Mouse (Mus musculus) lung, postnatal 0 days (tissue): ENCODE measurements at regions not wholly inside any gene's neighbourhood (a gene's known extent, or its start where the extent isn't known, plus 50 kb on each side); places are given as distances from the start of the nearest gene placed in this dataset.

Experiments
- ATAC-seq: fragments of 200-750 bp; cut with Nextera tagmentation; 2 replicates; pipeline ENCODE4 v1.8.0; 2017; ENCODE audit warnings: moderate library complexity
- DNase-seq: peaks from one replicate; pipeline ENCODE4 v3.0.0-alpha.2; 2016; ENCODE audit warnings: low spot score
- H3K27ac ChIP-seq: fragments of 300-500 bp; sonication (generic); 2 replicates; pipeline ENCODE4 v1.5.1; 2014; ENCODE audit warnings: antibody characterized with exemption, mild to moderate bottlenecking, low read length, mixed read lengths
- H3K27me3 ChIP-seq: fragments of 300-500 bp; sonication (generic); replicated peaks from 2 replicates; pipeline ENCODE4 v1.6.1; 2014; ENCODE audit warnings: low read length, mixed read lengths; ENCODE audit not compliant: insufficient read depth
- H3K36me3 ChIP-seq: fragments of 300-500 bp; sonication (generic); 2 replicates; pipeline ENCODE4 v1.6.1; 2014; ENCODE audit warnings: low read length, mixed read lengths; ENCODE audit not compliant: insufficient read depth
- H3K4me1 ChIP-seq: fragments of 300-500 bp; sonication (generic); 2 replicates; pipeline ENCODE4 v1.6.1; 2014; ENCODE audit warnings: antibody characterized with exemption, low read depth, low read length, mixed read lengths; ENCODE audit not compliant: insufficient read depth
- H3K4me2 ChIP-seq: fragments of 300-500 bp; sonication (generic); replicated peaks from 2 replicates; pipeline ENCODE4 v1.6.1; 2014; ENCODE audit warnings: low read depth, mild to moderate bottlenecking, low read length, moderate library complexity, mixed read lengths
- H3K4me3 ChIP-seq: fragments of 300-500 bp; sonication (generic); 2 replicates; pipeline ENCODE4 v1.5.1; 2014; ENCODE audit warnings: low read depth, low read length
- H3K9ac ChIP-seq: fragments of 300-500 bp; sonication (generic); replicated peaks from 2 replicates; pipeline ENCODE4 v1.6.1; 2014; ENCODE audit warnings: low read depth, mild to moderate bottlenecking
- H3K9me3 ChIP-seq: fragments of 300-500 bp; sonication (generic); 2 replicates; pipeline ENCODE4 v1.6.1; 2016; ENCODE audit warnings: low read length, mixed read lengths
- CTCF ChIP-seq: IDR thresholded peaks from 2 replicates; pipeline ENCODE4 v1.5.1; 2016; ENCODE audit warnings: antibody characterized with exemption, mild to moderate bottlenecking
- EP300 ChIP-seq: IDR thresholded peaks from 2 replicates; pipeline ENCODE4 v1.6.1; 2016; ENCODE audit warnings: antibody characterized with exemption, mild to moderate bottlenecking, control low read depth
- WGBS: fragments of 180-500 bp; shearing (Covaris S2); extraction: QIAGEN DNeasy Blood & Tissue Kit; methylation state at CpG from one replicate; pipeline ENCODE4 v1.1.7; 2014; 5-methylcytosine and 5-hydroxymethylcytosine counted together

DNA sequence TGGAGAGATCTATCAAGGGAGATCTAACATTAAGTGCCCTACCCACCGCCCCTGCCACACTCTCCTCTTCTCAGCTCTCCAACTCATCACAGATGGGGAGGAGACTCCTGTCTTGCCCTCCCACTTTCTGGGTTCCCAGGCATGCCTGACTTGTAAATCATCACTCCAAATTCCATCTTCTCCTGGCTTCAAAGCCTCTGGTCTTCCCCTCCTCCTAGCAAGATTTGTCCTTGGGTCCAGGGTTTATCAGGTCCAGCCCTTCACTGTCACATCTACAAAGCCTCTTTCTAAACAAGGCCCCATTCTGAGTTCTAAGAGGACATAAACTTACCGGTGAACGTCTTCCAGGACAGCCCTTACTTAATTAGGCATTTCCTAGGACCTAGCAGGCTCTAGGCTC lies 73.3 kb upstream of the Col5a1 start:
- no peak for TF ChIP-seq EP300
- no peak for TF ChIP-seq CTCF
- 23% methylated on average over 3 of the region's 3 CpGs for WGBS
- Histone ChIP-seq H3K4me1 (peaks cover 4% of the 10 kb centered on the region; the same call in 1 of the 2 replicates), H3K4me2 (no peak overlapping the region), H3K27me3 (no peaks in the 10 kb centered on the region), H3K36me3 (no peaks in the 10 kb centered on the region), H3K9ac (no peak overlapping the region), H3K27ac (no peak overlapping the region), H3K9me3 (no peaks in the 10 kb centered on the region), H3K4me3 (no peak overlapping the region)
- DNase-seq: no peak
- 0 out of 2 replicates have a peak, but pooled peaks have one; percentile 23 for ATAC-seq

DNA sequence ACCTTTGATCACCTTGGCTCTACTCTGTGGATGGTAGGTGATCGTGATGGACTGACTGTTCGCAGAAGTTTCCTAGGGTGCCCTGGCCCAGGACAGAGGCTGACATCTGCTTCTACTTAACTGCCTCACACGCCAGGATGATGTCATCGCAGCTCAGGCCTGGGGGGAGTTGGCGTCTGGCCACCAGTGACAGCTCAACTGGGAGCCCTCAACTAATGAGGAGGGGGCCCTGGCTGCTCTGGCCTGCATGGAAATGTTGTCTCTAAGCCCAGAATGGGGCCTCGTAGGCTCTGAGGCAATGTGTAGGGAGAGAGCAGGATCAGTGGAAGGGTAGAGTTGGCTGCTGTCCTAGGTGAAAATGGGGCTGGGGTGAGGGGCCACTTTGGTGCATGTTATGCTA lies 72.9 kb upstream of the Col5a1 start:
- Histone ChIP-seq H3K9ac (no peak overlapping the region), H3K9me3 (no peaks in the 10 kb centered on the region), H3K36me3 (no peaks in the 10 kb centered on the region), H3K27me3 (no peaks in the 10 kb centered on the region), H3K4me3 (no peak overlapping the region), H3K4me2 (no peak overlapping the region), H3K4me1 (peaks cover 4% of the 10 kb centered on the region; the same call in 1 of the 2 replicates), H3K27ac (no peak overlapping the region)
- 39% methylated on average over 6 of the region's 6 CpGs for WGBS
- ATAC-seq (peak; percentile 87), DNase-seq (peak; percentile 66)
- TF ChIP-seq CTCF: no peak
- TF ChIP-seq EP300: no peak

DNA sequence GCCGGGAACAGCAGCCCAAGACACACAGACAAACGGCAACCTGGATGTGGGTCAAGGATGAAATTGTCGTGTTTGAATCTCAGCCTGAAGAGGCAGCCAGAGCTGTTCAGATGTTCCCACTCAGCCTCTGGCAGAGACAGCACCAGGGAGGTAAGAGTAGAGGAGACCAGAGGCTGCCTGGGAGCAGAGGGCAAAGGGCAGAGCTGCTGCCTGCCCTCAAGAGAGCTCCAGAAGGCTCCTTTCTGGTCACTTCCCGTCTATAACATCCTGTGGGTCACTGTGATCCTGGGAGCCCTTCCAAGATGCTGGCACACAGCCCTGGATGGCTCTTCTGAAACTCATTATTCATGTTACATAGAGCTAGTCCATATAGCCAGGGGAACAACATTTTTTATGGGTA lies 67.6 kb upstream of the Col5a1 start:
- Histone ChIP-seq H3K9me3 (no peaks in the 10 kb centered on the region), H3K4me1 (no peaks in the 10 kb centered on the region; the same call in 1 of the 2 replicates), H3K27ac (no peak overlapping the region), H3K27me3 (no peaks in the 10 kb centered on the region), H3K4me3 (no peak overlapping the region), H3K4me2 (no peak overlapping the region), H3K36me3 (no peaks in the 10 kb centered on the region), H3K9ac (no peak overlapping the region)
- DNase-seq: peak; percentile 42
- TF ChIP-seq CTCF: no peak
- no peak for TF ChIP-seq EP300
- peak; percentile 84 for ATAC-seq
- WGBS: 20% methylated on average over 4 of the region's 4 CpGs

DNA sequence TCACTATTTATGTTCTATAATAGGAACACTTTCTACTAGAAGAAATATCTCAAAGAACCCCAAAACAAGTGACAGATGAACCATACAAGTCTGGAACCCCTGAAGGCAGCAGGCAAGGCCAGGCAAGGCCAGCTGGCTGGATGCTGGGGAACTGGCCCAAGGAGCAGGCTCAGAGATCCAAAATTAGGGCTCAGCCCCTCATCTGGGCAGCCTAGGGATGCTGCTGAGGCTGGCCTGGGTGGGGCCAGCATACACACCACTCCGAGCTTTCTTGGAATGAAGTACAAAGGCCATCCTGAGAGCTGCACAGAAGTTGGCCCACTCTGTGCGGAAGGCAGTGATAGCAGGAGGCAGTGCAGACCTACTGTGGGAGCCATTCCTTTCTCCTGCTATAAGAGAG lies 59.4 kb upstream of the Col5a1 start:
- 78% methylated on average over 2 of the region's 2 CpGs for whole genome bisulfite sequencing
- no peaks in the 10 kb centered on the region for H3K36me3 ChIP-seq
- ATAC-seq (no peak), DNase-seq (no peak)
- H3K4me3 ChIP-seq: no peak overlapping the region
- no peaks in the 10 kb centered on the region for H3K9me3 ChIP-seq
- H3K9ac ChIP-seq: no peak overlapping the region
- TF ChIP-seq CTCF (no peak), EP300 (no peak)
- no peak overlapping the region for H3K4me2 ChIP-seq
- no peaks in the 10 kb centered on the region for H3K27me3 ChIP-seq
- H3K27ac ChIP-seq: no peak overlapping the region
- H3K4me1 ChIP-seq: no peaks in the 10 kb centered on the region

DNA sequence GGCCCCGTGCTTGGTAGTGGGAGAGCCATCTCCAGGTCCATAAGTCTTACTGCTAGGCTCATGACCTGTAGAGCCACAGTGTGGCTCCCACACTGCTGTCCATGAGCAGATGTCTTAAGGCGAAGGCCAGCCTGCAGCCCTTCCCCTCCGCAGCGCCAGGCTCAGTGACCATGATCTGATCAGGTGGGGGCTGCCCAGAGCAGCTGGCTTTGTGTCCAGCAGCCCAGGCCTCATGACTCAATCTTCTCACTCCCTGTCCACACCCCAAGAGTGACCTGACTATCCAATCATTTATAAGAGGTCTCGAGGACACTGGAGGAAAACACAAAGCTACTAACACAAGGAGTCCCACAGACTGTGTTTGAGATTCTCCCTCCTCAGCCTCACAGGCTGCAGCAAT lies 58.6 kb upstream of the Col5a1 start:
- WGBS: 82% methylated on average over 5 of the region's 5 CpGs

DNA sequence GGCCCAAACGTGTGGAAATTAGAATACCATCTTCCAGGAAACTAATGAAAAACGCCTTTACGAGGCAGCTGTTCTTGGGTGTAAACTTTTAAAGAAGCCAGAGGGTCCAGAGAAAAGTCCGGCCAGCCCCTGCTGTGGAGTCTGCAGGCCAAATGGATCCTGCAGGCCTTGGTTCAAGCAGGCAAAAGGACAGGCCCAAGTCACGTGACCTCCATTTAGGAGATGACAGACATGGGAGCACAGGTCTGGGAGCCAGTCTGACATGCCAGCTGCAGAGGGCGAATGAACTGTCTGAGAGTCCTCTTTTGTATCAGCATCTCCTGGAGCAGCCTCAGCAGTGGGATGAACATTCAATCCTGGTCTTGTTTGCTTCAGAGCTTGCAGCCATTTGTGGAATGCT lies 58.0 kb upstream of the Col5a1 start:
- ATAC-seq (no peak), DNase-seq (no peak)
- 79% methylated on average over 6 of the region's 6 CpGs for WGBS
- TF ChIP-seq CTCF: no peak
- TF ChIP-seq EP300: no peak
- Histone ChIP-seq H3K27ac (no peak overlapping the region), H3K9me3 (no peaks in the 10 kb centered on the region), H3K4me3 (no peak overlapping the region), H3K27me3 (no peaks in the 10 kb centered on the region), H3K4me1 (no peaks in the 10 kb centered on the region), H3K4me2 (no peak overlapping the region), H3K36me3 (no peaks in the 10 kb centered on the region), H3K9ac (no peak overlapping the region)

More for the DNA sequence above, 58.6 kb upstream of the Col5a1 start:
- no peak overlapping the region for H3K4me2 ChIP-seq
- no peaks in the 10 kb centered on the region for H3K36me3 ChIP-seq
- TF ChIP-seq CTCF (no peak), EP300 (no peak)
- H3K4me3 ChIP-seq: no peak overlapping the region
- DNase-seq (no peak), ATAC-seq (no peak)
- H3K27ac ChIP-seq: no peak overlapping the region
- no peaks in the 10 kb centered on the region for H3K27me3 ChIP-seq
- no peaks in the 10 kb centered on the region for H3K9me3 ChIP-seq
- H3K9ac ChIP-seq: no peak overlapping the region
- H3K4me1 ChIP-seq: no peaks in the 10 kb centered on the region

DNA sequence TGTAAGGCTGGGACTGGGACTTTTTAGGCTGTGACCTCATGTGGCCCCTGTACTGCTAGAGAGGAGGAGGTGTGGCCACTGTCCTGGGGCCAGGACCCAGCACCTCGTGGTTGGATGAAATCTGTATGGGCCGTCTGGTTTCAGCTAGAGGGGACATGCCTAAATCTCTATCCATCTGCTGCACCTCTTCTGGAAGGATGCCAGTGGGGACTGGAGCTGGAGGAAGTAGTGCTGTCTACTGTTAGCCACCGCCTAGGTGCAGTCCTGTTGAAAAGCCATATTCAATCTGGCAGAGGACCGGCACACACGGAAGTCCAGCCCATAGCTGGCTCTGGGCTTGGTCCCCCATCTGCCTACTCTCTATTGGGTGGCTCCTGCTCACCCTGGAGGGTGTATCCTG lies 56.7 kb upstream of the Col5a1 start:
- Histone ChIP-seq H3K36me3 (no peaks in the 10 kb centered on the region), H3K4me3 (no peak overlapping the region), H3K9me3 (no peaks in the 10 kb centered on the region), H3K27me3 (no peaks in the 10 kb centered on the region), H3K27ac (no peak overlapping the region), H3K4me1 (no peaks in the 10 kb centered on the region; the same call in 1 of the 2 replicates), H3K4me2 (no peak overlapping the region), H3K9ac (no peak overlapping the region)
- no peak for ATAC-seq
- TF ChIP-seq EP300 (no peak), CTCF (no peak)
- DNase-seq: no peak
- 50% methylated on average over 5 of the region's 5 CpGs for WGBS
